Mouse (Mus musculus): Measurements from ENCODE around the gene Psmc1. TPM values are rescaled to one million over a fixed set of nuclear protein-coding genes. Genes with fewer than 3 reads are reported as not detected.
A peak's percentile ranks its signal among the peaks of the same experiment; 100 is the strongest.

The Psmc1 gene
- polyA plus RNA-seq, 2 experiments, result 127 to 245 TPM

DNA sequence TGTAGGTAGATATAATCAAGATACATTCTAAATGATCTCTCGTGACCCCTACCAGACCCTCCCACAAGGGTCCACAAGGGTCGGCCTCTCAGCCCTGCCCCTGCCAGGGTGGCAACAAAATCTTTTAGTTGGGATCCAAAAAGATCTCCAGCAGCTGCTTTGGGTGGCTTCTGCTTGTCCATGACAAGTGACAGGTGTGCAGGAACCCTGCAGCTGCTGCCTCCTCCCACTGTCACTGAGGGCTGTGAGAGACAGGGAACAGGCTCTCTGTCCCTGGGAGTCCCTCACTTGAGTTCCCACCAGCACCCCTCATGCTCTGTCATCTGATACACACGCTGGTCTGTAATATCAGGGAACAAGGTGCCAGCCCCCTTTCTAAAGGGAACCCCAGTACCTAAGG is 8.3 kb upstream of the Psmc1 start:
- Histone ChIP-seq H3K4me3 (replicated peaks; ENCODE audit: low read length) (no peak overlapping the region), H3K9me3 (ENCODE audit: control insufficient read depth, low read length) (no peaks in the 10 kb centered on the region), H3K27me3 (ENCODE audit: control insufficient read depth, insufficient read depth, low read length) (no peaks in the 10 kb centered on the region), H3K36me3 (ENCODE audit: control insufficient read depth, insufficient read depth, low read length) (no peaks in the 10 kb centered on the region), H3K4me2 (replicated peaks; ENCODE audit: low read depth, low read length, severe bottlenecking) (no peak overlapping the region), H3K27ac (replicated peaks; ENCODE audit: low read depth, low read length) (no peak overlapping the region), H3K4me1 (ENCODE audit: control insufficient read depth, insufficient read depth, low read length) (no peaks in the 10 kb centered on the region; the same call in 1 of the 2 replicates), H3K9ac (ENCODE audit: low read depth, low read length, severe bottlenecking) (no peak overlapping the region)
- ATAC-seq (ENCODE audit: low FRiP score, low read depth), result peak; percentile 49
- DNase-seq (ENCODE audit: low spot score), result no peak
- TF ChIP-seq POLR2A (IDR thresholded peaks at IDR 0.05; ENCODE audit: borderline replicate concordance, extremely low read depth, insufficient read depth, insufficient read length), result no peak
- 60% methylated on average over 3 of the region's 3 CpGs for WGBS

DNA sequence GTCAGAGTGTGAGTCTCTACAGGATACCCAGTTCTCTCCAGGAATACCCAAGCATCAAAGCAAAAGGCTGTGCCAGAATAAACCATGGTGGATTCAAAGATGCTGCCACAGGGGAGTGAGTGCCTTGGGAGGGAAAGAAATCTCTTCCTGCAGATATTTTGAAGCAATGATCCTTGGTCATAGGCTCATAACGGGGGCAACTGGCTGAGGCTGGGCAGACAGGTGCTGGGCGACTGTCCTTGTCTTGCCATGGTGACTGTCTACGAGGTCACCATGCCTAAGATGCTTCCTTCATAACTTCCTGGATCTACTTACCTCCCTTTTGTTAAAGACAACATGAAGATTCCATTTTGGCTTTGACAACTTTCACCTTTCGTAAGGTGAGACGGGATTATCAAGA is 5.4 kb upstream of the Psmc1 start:
- Histone ChIP-seq H3K9me3 (ENCODE audit: control insufficient read depth, low read length) (no peaks in the 10 kb centered on the region), H3K27me3 (ENCODE audit: control insufficient read depth, insufficient read depth, low read length) (no peaks in the 10 kb centered on the region), H3K36me3 (ENCODE audit: control insufficient read depth, insufficient read depth, low read length) (no peaks in the 10 kb centered on the region), H3K27ac (replicated peaks; ENCODE audit: low read depth, low read length) (no peak overlapping the region), H3K4me2 (replicated peaks; ENCODE audit: low read depth, low read length, severe bottlenecking) (no peak overlapping the region), H3K9ac (ENCODE audit: low read depth, low read length, severe bottlenecking) (no peak overlapping the region), H3K4me3 (replicated peaks; ENCODE audit: low read length) (no peak overlapping the region), H3K4me1 (ENCODE audit: control insufficient read depth, insufficient read depth, low read length) (no peaks in the 10 kb centered on the region; the same call in 1 of the 2 replicates)
- TF ChIP-seq POLR2A (IDR thresholded peaks at IDR 0.05; ENCODE audit: borderline replicate concordance, extremely low read depth, insufficient read depth, insufficient read length), result no peak
- no peak for DNase-seq (ENCODE audit: low spot score)
- 94% methylated on average over 5 of the region's 5 CpGs for WGBS
- no peak for ATAC-seq (ENCODE audit: low FRiP score, low read depth)

DNA sequence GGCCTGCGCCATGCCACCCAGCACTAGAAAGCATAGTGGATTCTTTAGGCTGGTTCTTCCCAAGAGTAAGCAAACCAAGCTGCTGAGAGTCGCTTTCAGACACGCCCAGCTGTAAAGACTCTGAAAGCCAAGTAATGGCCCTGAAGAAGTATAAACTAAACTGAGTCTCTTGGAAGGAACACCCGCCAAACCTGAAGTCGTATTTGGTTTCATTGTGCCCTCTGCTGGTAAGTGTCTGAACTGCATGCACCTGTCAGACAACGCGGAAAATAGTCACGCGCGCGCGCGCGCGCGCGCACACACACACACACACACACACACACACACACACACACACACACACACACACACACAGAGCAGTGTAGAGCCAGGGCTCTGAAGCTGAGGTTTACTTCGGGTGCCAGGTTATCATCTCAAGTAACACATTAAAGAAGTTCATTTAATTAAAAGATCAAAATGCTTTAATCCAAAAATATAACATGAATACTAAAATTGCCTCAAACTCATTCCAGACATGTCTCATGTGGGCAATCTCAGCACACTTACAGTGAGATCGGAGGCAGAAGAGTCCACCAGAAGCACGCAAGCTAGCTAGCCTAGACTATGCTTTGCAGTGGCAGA is 3.6 kb upstream of the Psmc1 start:
- WGBS, result 15% methylated on average over 20 of the region's 20 CpGs
- ATAC-seq (ENCODE audit: low FRiP score, low read depth) (no peak), DNase-seq (ENCODE audit: low spot score) (peak; percentile 88)
- Histone ChIP-seq H3K9me3 (ENCODE audit: control insufficient read depth, low read length) (no peaks in the 10 kb centered on the region), H3K36me3 (ENCODE audit: control insufficient read depth, insufficient read depth, low read length) (peaks cover 1% of the 10 kb centered on the region; the same call in 1 of the 2 replicates), H3K27ac (replicated peaks; ENCODE audit: low read depth, low read length) (no peak overlapping the region), H3K4me1 (ENCODE audit: control insufficient read depth, insufficient read depth, low read length) (peaks cover 8% of the 10 kb centered on the region), H3K9ac (ENCODE audit: low read depth, low read length, severe bottlenecking) (no peak overlapping the region), H3K4me2 (replicated peaks; ENCODE audit: low read depth, low read length, severe bottlenecking) (no peak overlapping the region), H3K4me3 (replicated peaks; ENCODE audit: low read length) (no peak overlapping the region), H3K27me3 (ENCODE audit: control insufficient read depth, insufficient read depth, low read length) (no peaks in the 10 kb centered on the region)
- no peak for TF ChIP-seq POLR2A (IDR thresholded peaks at IDR 0.05; ENCODE audit: borderline replicate concordance, extremely low read depth, insufficient read depth, insufficient read length)

DNA sequence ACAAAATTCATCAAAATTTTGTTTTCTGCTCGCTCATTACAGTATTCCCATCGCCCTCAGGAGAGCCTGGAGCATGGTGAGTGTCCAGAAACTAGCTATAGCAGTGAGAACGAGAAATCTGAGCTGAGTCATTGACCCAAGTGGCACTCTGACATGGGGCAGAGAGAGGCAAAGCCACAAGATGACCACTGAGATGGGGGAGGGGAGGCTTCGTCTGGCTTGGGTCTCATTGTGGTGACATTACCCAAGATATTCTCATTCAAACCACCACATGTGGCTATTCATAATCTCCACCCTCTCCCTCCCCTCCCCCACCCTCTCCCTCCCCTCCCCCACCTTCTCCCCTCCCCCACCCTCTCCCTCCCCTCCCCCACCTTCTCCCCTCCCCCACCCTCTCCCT is 2.5 kb upstream of the Psmc1 start:
- DNase-seq (ENCODE audit: low spot score), result no peak
- no peak overlapping the region for H3K4me3 ChIP-seq (replicated peaks; ENCODE audit: low read length)
- no peaks in the 10 kb centered on the region for H3K27me3 ChIP-seq (ENCODE audit: control insufficient read depth, insufficient read depth, low read length)
- ATAC-seq (ENCODE audit: low FRiP score, low read depth), result no peak
- H3K9ac ChIP-seq (ENCODE audit: low read depth, low read length, severe bottlenecking), result no peak overlapping the region
- peaks cover 10% of the 10 kb centered on the region for H3K4me1 ChIP-seq (ENCODE audit: control insufficient read depth, insufficient read depth, low read length)
- H3K27ac ChIP-seq (replicated peaks; ENCODE audit: low read depth, low read length), result no peak overlapping the region
- H3K4me2 ChIP-seq (replicated peaks; ENCODE audit: low read depth, low read length, severe bottlenecking), result no peak overlapping the region
- no peaks in the 10 kb centered on the region for H3K9me3 ChIP-seq (ENCODE audit: control insufficient read depth, low read length)
- TF ChIP-seq POLR2A (IDR thresholded peaks at IDR 0.05; ENCODE audit: borderline replicate concordance, extremely low read depth, insufficient read depth, insufficient read length), result no peak
- 53% methylated on average over 4 of the region's 4 CpGs for WGBS
- peaks cover 12% of the 10 kb centered on the region for H3K36me3 ChIP-seq (ENCODE audit: control insufficient read depth, insufficient read depth, low read length)

DNA sequence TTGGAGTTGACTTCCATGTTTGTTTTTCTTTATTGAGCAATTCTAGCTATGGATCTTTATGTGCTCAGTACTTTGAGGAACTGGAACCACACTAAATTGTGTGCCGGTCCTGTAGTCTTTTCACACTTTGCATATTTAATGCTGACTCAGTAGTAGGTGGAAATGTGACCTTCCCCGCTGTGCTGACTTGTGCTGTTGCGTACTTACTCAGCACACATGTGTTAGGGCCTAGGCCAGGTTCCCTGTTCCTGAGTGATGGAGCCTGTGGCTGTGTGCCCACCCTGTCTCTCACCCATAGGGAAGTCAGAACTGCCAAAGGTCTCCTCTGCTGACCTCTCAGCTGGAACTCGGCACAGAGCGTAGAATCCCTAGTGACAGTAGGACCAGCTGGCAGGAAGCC is 6.0 kb downstream of the Psmc1 start:
- Histone ChIP-seq H3K27ac (replicated peaks; ENCODE audit: low read depth, low read length) (no peak overlapping the region), H3K36me3 (ENCODE audit: control insufficient read depth, insufficient read depth, low read length) (peaks cover 91% of the 10 kb centered on the region), H3K4me3 (replicated peaks; ENCODE audit: low read length) (no peak overlapping the region), H3K4me1 (ENCODE audit: control insufficient read depth, insufficient read depth, low read length) (peaks cover 6% of the 10 kb centered on the region), H3K9me3 (ENCODE audit: control insufficient read depth, low read length) (no peaks in the 10 kb centered on the region), H3K9ac (ENCODE audit: low read depth, low read length, severe bottlenecking) (no peak overlapping the region), H3K27me3 (ENCODE audit: control insufficient read depth, insufficient read depth, low read length) (no peaks in the 10 kb centered on the region), H3K4me2 (replicated peaks; ENCODE audit: low read depth, low read length, severe bottlenecking) (no peak overlapping the region)
- no peak for DNase-seq (ENCODE audit: low spot score)
- 92% methylated on average over 5 of the region's 5 CpGs for WGBS
- no peak for TF ChIP-seq POLR2A (IDR thresholded peaks at IDR 0.05; ENCODE audit: borderline replicate concordance, extremely low read depth, insufficient read depth, insufficient read length)
- ATAC-seq (ENCODE audit: low FRiP score, low read depth), result no peak

Measured in limb, embryonic 14.5 days (tissue).